Mouse (Mus musculus): ENCODE data around the gene Tppp2.
"Not testable (repeated sequence)": the region's sequence is repeated elsewhere in the genome, so short reads cannot be mapped to it uniquely, and the experiment has no call there.

Gene Tppp2

GRCm38 (mm10) chr14:51911301-51911700 lies 6.9 kb upstream of the Tppp2 start:
- DNase-seq (ENCODE audit: extremely low read depth, low read depth) = no peak

DNA sequence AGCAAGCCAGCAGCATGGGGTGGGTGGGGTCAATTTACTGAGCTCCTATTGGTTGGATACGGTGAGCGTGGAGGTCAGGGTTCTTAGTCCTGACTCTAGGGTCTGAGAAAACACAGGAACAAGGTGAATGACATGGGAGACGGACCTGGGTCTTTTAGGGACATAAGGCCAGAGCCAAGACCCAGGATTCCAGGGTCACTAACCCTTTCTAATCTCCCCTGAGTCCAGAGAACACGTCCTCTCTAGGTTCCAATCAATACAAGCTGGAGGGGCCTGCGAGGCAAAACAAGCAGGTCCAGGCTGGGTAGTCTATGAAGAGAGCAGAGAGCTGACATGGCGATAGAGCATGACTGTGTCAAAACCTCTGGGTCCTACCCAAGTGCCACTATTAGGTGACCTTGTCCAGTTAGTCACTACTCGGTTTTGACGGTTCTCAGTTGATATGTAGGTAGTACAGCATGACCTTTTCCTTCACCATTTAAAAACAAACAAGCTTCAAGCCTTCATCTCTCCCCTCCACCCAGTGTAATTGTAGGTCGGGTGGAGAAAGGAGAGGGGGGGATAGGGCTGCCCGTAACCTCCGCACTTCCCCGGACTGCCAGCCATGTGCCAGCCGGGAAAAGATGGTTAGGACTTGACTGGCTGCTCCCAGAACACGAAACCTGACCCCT lies 5.7 kb upstream of the Tppp2 start:
- DNase-seq (ENCODE audit: extremely low read depth, low read depth) = no peak

GRCm38 (mm10) chr14:51913062-51913959 lies 4.9 kb upstream of the Tppp2 start:
- DNase-seq (ENCODE audit: extremely low read depth, low read depth) = peak; percentile 80

GRCm38 (mm10) chr14:51913960-51914762 lies 4.1 kb upstream of the Tppp2 start, which contains the start of gene Ndrg2:
TSS of gene Ndrg2 (minus strand) at chr14:51914158.
- DNase-seq (ENCODE audit: extremely low read depth, low read depth) = no peak

DNA sequence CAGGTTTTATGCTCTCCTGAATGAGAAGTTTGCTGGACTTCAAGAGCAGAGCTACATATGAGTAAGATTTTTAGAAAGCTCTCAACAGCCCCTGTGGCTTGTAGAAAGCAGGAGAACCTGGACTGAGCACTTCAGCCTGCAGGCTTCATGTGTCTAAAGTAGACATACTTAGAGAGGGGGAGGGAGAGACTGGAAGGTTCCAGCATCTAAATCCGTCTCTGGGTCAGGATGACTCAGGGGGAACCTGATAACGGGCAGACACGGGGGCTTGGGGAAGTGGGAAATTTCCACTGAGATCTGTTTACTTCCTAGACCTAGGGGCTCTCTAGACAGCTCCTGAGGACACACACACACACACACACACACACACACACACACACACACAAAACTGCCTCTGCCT lies 3.2 kb upstream of the Tppp2 start:
- DNase-seq (ENCODE audit: extremely low read depth, low read depth) = no peak

DNA sequence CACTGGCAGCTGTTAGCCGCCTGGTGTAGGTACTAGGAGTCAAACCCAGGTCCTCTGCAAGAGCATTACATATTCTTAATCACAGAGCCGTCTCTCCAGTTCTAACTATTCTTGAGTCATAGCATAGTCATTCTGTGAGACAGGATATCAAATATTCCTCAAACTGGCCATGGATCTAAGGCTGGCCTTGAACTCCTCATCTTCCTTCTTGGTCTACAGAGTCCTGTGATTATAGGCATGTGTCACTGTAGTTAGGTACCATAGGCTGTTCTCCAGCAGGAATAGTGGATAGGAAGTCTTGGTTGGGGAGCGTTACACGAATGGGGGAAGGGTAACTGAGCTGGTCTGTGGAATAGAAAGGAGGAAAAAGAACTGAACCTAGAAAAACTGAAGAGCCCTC lies 1.7 kb upstream of the Tppp2 start:
- no peak for DNase-seq (ENCODE audit: extremely low read depth, low read depth)

- DNase-seq (ENCODE audit: extremely low read depth, low read depth) = no peak
These were observed 741 bp downstream of the Tppp2 start for GRCm38 (mm10) chr14:51918966-51919365.

GRCm38 (mm10) chr14:51921759-51922570 lies 3.7 kb downstream of the Tppp2 start:
- DNase-seq (ENCODE audit: extremely low read depth, low read depth) = no peak

DNA sequence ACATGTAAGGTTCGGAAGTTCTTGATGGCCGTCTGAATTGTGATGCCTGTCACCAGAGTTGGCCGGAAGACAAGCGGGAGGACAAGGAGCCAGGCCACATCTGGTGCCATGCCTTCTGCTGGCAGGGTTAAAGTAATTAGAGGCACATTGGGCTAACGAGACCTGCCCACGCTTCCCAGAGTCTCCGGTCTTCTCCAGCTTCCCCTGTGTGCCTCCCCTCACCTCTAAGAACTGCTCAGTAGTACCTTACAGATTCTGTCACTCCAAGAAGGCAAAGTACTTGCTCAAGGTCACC lies 4.3 kb downstream of the Tppp2 start, which contains the start of gene Rnase13:
Gene Rnase13 (minus strand): TSS at position 203 of the 295 bp plus-strand sequence.
- no peak for DNase-seq (ENCODE audit: extremely low read depth, low read depth)

GRCm38 (mm10) chr14:51922910-51923309 lies 4.7 kb downstream of the Tppp2 start:
- DNase-seq (ENCODE audit: extremely low read depth, low read depth) = no peak

- DNase-seq (ENCODE audit: extremely low read depth, low read depth) = no peak
These were observed 5.3 kb downstream of the Tppp2 start for GRCm38 (mm10) chr14:51923492-51923891.

GRCm38 (mm10) chr14:51926930-51927329 lies 8.7 kb downstream of the Tppp2 start:
- not testable (repeated sequence) for DNase-seq (ENCODE audit: extremely low read depth, low read depth)

DNA sequence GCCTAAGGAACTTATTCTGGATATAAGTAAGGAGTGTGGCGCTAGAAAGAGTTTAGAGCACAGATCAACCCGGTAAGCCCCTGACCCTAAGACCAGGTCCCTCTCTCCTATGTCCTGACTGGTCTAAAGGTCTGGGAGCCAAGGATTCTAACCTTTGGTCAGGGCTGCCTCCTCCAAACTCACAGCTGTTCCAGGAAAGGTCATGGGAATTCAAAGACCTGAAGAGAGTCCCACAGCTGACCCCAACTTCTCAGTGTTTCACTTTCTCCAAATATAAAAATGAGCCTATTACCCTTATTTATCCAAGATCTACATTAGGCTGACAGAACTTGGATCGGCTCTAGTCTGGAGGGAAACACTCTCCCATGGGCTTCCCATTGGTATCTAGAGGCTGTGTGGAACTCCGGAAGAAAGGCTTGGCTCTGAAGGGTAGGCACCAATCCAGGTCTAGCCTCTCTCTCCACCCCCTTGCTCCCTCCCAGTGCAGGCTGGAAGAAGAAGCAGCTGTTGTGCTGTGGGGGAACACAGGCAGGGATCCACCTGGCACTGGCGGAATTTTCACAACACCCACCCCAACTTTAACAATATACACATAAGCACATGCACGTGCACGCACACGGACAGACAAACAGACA lies 11.2 kb downstream of the Tppp2 start:
- no peak for DNase-seq (ENCODE audit: extremely low read depth, low read depth)

DNA sequence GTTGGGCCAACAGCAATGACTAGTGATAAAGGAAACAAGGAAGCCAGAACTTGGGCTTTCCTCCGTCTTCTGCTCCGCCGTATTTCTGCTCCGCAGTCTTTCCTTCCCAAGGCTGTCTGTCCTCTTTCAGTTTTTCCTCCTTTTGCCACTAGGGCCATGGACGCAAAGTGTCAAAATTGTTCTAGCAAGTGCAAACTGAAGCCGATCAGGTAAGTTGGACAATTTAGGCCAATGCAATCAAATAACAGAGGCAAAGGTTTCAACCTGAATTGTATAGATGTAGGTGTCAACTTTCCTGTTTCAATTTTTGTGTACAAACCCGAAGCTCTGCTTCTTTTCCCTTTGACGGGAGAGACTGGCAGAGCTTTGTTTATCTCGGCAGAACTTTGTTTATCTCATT lies 11.7 kb downstream of the Tppp2 start:
- DNase-seq (ENCODE audit: extremely low read depth, low read depth) = no peak

DNA sequence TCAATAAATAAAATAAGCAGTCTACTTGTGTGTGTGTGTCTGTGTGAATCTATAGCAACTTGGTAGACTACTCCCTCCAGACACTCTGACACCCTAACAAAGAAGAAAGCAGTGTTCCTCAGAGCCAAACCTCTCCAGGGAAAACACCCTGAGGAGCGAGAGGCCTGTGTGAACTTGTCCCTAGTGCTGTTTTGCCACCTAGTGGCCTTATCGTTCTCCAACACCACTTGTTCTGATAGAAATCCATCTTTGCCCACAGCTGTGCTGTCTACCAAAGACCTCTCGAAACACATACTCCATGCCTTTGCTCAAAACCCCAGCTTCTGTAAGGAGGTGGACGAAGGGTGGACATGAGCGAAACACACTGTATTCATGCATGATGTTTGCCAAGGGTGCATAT lies 12.6 kb downstream of the Tppp2 start:
- no peak for DNase-seq (ENCODE audit: extremely low read depth, low read depth)

- no peak for DNase-seq (ENCODE audit: extremely low read depth, low read depth)
These were observed 14.1 kb downstream of the Tppp2 start for GRCm38 (mm10) chr14:51932092-51933020.

DNA sequence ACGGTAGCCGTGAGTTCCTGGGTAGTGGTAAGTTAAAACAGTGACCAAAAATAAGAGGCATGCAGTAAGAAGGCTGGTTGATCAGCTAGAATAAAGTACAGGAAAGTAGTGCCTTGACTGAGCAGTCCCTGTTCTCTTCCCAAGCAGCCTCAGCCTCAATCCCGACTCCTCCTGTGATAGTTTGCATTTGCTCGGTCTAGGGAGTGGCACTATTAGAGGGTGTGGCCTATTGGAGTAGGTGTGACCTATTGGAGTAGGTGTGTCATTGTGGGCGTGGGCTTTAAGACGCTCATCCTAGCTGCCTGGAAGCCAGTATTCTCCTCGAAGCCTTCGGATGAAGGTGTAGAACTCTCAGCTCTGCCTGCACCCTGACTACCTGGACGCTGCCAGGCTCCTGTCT lies 20.8 kb downstream of the Tppp2 start:
- no peak for DNase-seq (ENCODE audit: extremely low read depth, low read depth)

GRCm38 (mm10) chr14:51940944-51941560 lies 22.8 kb downstream of the Tppp2 start:
- no peak for DNase-seq (ENCODE audit: extremely low read depth, low read depth)

GRCm38 (mm10) chr14:51941577-51941976 lies 23.4 kb downstream of the Tppp2 start:
- DNase-seq (ENCODE audit: extremely low read depth, low read depth) = no peak
